Mouse (Mus musculus) cerebellum, adult 2 months (tissue): ENCODE results near the gene S100z.

Experiments
- CTCF ChIP-seq: fragments of 200-500 bp; IDR thresholded peaks from 2 replicates; pipeline ENCODE4 v1.5.1; 2011; ENCODE audit warnings: low read depth, mild to moderate bottlenecking, control low read depth, low read length, moderate library complexity, borderline replicate concordance; ENCODE audit not compliant: insufficient read depth
- POLR2A ChIP-seq: fragments of 200-500 bp; IDR thresholded peaks from 2 replicates; pipeline ENCODE4 v1.6.1; 2011; ENCODE audit warnings: low read length, control low read depth, borderline replicate concordance; ENCODE audit not compliant: insufficient read depth

DNA sequence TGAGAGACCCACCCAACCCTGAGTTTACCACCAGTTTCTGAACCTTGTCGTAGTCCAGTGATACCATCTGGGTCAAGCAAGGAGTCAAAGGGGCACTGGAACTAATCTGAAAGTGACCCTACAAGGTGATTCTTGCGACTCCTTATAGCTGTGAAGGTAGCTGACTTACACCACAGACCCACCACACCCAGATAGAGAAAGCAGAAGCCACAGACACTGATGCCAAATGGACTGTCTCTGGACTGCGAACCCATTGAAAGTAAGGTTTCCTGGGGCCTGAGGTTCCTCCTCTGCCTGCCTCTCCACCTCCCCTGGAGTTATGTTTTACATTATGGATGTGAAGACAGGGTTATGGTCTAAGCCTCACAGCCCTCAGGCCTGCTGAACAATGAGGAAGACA, 18.1 kb upstream of the S100z start:
- no peak for TF ChIP-seq POLR2A
- TF ChIP-seq CTCF = no peak
